ENCODE assay signal across 25 mouse cellular contexts in genomic region chr2:165809091-165809490, GRCm38 (mm10).
"Had no signal": no experiment of that assay in that cellular context is flagged by ENCODE, and none has a peak within 500 bp of the region (broad histone marks: within the 10 kb centered on the region; RNA-seq: fewer than 3 reads in every experiment).

No protein-coding gene starts in this region.

- H3K9ac ChIP-seq: heart, embryonic 13.5 days; heart, embryonic 15.5 days; hindbrain, embryonic 13.5 days; hindbrain, embryonic 15.5 days; kidney, embryonic 15.5 days; limb, embryonic 13.5 days; limb, embryonic 15.5 days; liver, embryonic 13.5 days had no signal

- H3K9me3 ChIP-seq: heart, embryonic 13.5 days; heart, embryonic 15.5 days; hindbrain, embryonic 13.5 days; hindbrain, embryonic 15.5 days; kidney, embryonic 15.5 days; limb, embryonic 13.5 days; limb, embryonic 15.5 days; liver, embryonic 13.5 days had no signal

- H3K27me3 ChIP-seq: heart, embryonic 13.5 days; heart, embryonic 15.5 days; hindbrain, embryonic 13.5 days; hindbrain, embryonic 15.5 days; kidney, embryonic 15.5 days; limb, embryonic 13.5 days; limb, embryonic 15.5 days; liver, embryonic 13.5 days had no signal

- H3K27ac ChIP-seq: heart, adult 2 months; heart, embryonic 13.5 days; heart, embryonic 15.5 days; hindbrain, embryonic 13.5 days; hindbrain, embryonic 15.5 days; hindbrain, postnatal 0 days; kidney, embryonic 15.5 days; kidney, postnatal 0 days; limb, embryonic 13.5 days; limb, embryonic 15.5 days; liver, embryonic 13.5 days had no signal

- ATAC-seq: hindbrain, postnatal 0 days; intestine, embryonic 16.5 days had no signal

- H3K4me1 ChIP-seq: heart, embryonic 13.5 days; heart, embryonic 15.5 days; kidney, embryonic 15.5 days; limb, embryonic 13.5 days; limb, embryonic 15.5 days; liver, embryonic 13.5 days had no signal

- H3K4me3 ChIP-seq: heart, adult 2 months; heart, embryonic 13.5 days; heart, embryonic 15.5 days; hindbrain, embryonic 13.5 days; hindbrain, embryonic 15.5 days; kidney, embryonic 15.5 days; limb, embryonic 13.5 days; limb, embryonic 15.5 days; liver, embryonic 13.5 days had no signal

- DNase-seq: gastrocnemius, postnatal 14 days; gastrocnemius, postnatal 36 days; heart, adult 11 months; heart, adult 2 months; heart, postnatal 14 days; heart, postnatal 36 days; kidney, adult 11 months; kidney, adult 2 months; kidney, adult 9 months; kidney, postnatal 14 days; kidney, postnatal 36 days; layer of hippocampus, adult 9-11 months; layer of hippocampus, postnatal 36 days; left cerebral cortex, postnatal 4 days; liver, embryonic 13.5 days had no signal
